Mouse (Mus musculus) adipocyte (in vitro differentiated cells): Measurements from ENCODE around the gene Gm11114.

Experiments
- DNase-seq: peaks from one replicate; pipeline ENCODE4 v3.0.0-alpha.2; 2016; ENCODE audit warnings: low spot score

The Gm11114 gene

DNA sequence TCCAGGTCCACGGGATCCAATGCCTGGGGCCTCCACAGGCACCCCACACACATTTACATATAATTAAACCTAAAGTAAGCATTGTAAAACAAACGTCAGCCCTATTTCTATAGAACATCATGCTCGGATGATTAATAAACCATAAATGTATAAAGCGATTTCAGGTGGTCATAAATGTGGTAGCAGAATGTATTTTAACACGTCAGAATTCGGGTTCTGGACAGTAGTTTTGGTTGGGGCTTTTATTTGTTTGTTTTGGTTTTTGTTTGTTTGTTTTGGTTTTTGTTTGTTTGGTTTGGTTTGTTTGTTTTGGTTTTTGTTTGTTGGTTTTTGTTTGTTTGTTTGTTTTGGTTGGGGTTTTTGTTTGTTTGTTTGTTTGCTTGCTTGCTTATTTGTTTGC is at the start of gene Gm11114:
TSS of gene Gm11114 (plus strand) at position 301 of the 400 bp plus-strand sequence.
- no peak for DNase-seq

DNA sequence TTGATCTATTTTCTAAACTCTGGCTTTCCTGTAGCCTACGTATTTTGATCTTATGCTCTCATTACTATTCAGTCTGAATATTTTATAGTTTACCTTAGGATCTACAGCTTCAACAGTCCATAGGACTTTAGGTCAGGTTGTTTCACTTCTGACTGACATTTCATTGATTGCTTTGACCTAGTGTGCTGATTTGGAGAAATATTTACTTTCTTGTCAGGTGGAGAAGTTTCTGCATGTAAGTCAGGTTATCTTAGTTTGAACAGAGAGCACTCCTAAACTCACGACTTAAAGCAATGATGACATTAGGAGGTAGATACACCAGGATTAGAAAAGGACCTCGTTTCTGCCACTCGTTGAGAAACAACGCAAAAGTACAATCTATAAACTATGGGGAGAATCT is 45.7 kb upstream of the Gm11114 start:
- DNase-seq: no peak

DNA sequence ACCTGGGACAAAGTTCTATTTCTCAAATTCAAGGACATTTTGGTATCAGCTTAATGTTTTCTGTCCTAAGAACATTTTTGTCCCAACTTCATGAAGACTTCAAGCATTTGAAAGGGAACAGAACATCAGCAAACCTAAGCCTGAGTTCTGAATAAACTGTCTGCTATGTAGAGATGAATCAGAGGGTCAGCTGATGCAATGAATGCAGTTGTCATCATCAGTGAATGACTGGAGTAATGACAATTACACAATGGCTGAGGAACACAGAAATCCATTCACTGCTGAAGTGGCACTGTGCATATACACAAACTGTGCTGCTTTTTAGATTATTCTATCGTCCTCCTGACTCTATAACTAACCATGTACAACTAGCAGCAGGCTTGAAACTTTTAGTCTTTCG is 38.5 kb upstream of the Gm11114 start:
- no peak for DNase-seq

DNA sequence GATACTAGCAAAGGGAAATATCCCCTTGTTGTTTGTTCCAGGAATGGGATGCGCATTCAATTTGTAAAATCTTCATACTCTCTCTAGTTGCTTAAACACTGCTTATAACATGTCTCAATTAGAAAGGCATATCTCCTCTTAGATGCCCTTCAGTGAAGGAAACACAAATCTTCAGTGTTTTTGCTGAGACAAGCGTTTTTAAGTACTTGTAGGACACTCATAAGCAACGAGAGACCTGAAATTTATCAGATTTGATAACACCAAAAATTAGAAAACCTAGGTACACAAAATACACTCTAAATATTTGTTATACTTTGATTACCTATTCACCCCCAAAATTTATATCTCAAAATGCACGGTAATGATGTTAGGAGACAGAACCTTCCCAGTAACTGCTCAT is 9.7 kb upstream of the Gm11114 start:
- DNase-seq: no peak

DNA sequence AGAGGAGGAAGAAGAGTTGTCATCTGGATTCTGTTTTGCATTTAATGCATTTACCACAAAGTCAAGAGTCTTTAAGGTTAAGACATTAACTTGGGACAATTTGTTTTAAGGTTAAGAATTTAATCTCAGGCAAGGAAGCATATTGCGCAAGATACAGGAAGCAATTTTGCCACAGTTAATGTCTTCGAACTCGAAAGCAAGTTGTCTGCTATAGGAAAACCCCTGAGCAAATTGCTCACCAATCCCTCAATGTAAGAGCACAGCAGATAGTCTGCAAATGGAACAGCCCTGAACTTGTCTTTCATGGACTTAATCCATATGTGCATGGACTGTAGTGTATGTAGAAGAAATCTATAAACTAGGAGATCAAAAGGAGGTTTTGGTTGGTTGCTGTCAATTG is 9.2 kb upstream of the Gm11114 start:
- no peak for DNase-seq

DNA sequence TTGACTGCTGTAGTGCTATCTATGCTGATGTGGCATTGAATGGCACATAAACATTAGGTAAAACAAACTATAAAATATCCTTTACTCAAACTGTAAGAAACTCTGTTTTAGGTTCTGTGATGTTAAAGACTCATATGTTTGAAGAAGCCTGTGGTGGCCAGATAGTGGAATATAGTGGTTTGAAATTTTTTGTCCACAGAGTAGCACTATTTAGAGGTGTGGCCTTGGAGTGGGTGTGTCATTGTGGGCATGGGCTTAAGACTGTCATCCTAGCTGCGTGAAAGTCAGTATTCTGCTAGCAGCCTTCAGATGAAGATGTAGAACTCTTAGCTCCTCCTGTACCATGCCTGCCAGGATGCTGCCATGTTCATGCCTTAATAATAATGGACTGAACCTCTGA is 3.5 kb downstream of the Gm11114 start:
- no peak for DNase-seq

DNA sequence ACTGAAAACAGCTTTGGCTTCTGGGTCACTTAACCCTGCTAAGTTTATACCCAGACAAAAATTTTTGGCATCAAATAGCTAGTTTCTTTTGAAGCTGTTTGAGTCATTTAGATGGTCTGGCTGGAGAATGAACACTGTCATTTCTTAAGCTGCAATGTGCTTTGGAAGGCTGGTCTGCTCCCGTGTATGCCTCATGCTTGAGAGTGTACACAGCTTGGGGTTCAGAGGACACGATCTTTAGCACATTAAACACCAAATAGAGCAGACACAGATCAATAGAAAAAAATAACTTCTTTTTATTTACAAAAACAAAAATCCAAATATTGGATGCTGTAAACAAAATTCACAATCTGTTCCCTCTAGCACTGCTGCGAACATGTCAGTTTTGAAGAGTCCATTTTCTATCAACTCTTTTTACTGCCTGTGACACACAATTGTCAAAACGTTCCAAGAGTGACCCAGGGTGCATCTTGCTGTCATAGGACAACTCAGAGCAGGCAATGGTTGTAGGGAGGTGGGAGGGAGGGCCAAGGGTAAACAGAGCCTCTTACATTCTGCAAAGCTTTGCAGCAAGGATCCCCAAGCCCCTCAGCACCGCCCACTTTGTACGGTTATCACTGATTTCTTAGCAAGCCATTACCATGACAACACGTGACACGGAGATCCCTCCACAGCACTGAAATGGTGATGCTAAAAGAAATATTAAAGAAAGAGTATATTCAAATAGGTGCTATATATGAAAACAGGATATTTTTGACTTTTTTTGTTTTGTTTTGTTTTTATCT is 7.8 kb downstream of the Gm11114 start:
- no peak for DNase-seq

DNA sequence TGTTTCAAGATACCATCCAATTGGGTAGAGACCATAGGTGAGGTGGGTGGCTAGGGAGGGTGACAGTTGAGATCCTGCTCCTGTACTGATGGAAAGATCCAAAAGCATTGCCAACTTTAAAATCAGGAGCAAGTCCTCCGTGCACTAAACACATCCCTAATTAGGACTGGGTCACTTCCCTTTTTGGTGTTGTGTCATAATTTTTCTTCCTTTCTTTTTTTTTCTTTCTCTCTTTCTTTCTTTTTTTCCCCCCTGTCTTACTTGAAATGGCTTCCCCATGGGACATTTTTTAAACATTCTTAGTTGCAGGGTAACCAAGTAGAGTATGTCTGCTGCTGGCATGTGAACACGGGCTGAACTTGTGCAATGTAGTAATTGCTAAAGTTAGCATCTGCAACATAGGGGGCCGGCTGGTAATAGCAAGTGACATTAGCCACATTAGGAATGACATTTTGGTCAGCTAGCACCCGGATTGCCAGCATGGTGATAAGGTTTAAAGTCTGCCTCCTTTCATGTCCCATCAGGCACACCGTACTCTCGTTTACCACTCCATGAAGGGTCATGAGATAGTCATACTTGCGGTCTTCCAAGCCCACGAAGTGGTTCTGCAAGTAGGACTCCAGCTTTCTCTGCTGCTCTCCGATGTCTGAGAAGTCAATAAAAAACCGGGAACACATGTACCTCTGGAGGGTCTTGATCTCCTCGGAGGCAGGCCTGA is 11.7 kb downstream of the Gm11114 start:
- DNase-seq: no peak

DNA sequence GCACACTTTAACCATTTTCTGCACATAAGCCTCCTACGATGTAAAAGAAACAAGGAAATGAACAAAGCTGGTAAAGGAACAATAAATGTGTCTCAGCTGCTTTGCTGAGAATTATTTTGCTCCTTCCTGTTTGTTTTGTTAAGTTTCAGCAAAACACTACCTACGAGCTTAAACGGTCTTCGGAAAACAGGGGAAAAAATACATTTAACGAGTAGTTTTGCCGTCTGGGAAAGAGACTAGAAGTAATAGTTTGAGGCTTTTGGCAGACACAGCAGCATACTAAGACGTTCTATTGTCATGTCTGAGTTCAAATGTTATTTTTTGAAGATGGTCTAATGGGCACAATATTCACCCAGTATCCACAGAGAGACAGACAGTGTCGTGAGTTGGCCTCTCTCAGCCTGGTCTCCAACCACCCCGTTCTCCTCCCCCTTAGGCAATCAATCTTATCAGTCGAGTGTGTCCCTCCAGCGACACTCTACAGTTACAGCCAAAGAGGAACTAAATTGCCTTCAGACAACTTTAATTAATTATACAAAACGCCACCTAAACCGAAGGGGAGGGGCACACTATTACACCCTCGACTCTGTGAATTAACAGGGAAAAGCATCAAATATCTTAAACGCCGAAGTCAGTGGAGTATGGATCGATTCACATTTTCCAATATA is 12.8 kb downstream of the Gm11114 start:
- DNase-seq: no peak

DNA sequence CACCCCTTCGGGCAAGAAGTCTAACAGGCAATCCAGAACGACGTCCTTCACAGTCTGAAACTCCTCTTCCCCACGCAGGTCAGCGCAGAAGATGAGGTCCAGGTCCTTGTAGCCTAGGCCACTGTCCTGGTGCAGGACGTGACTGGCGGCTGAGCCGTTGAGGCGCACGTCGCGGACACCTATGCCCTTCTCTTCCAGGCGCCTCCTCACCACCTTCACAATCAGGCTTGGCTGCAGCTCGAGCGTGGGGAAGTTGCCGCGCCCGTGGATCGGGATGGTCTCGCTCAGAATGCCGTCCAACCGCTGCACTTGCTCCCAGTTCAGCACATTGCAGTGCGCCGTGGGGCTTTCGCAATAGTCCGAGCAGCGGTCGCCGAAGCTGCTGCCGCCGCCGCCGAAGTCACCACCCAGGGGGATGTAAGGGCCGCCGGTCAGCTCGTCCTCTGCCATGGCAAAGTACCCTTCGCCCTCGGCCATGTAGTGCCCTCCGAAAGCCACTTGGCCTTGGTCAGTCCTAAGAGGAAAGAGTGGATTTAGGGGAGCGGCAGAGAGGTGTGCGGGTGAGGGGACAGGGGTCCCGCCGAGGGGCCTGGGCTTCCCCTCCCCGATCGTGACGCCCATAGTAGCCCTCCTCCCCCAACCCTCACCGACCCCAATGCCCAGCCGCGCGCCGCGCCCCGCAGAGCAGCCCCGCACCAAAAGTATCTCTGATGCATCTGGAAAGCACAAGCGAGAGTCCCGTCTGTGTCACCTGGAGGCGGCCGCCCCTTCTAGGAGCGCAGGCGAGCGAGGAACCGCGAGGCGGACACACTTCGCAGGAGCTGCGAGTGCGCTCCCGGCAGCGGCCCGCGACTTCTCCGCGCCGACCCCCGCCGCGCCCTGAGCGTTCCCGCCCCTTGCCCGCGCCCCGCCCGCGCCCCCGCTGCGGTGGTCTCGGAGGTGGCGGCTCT is 14.0 kb downstream of the Gm11114 start:
- DNase-seq: no peak

DNA sequence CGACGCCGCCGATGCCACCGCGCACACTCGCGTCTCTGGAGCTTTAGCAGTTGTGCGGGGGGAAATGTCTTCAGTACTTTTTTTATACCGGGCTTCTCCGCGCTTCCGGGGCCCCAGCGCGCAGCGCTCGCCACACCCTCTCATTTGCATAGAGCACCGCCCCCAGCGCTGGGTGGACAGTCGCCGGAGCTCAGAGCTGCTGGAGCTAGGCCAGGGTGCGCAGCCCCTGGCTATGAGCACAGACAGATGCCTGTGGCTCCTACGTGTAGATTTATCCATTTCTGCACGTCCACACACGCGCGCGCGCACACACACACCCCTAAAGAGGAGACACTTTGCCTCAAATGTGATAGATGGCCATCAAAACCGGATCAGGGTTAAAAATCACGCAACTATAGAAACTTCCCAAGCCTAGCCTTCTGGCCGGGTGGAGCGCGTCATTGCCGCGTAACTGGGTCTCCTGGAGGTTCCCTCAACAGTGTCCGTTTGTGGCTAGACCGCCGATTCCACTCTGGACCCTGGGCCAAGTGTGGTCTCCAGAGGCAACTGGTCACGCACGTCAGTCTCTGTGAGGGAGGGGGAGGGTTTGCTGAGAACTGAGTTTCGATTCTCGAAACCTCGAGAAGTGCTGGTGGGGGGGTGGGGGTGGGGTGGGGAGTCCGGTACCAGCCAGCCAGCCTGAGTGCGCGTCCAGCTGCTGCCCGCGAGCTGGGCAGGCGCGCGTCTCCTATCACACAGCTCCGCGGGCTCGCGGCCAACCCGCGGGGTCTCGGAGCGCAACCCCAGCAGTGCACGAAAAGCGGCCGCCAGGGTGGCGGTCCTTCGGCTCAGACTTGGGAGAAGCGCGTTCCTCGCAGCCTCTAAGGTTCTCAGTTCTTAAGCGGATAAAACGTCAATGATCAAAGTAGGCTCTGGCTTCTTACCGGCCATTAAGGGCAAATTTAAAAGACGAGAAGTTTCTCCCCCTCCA is 15.0 kb downstream of the Gm11114 start, which contains the start of gene Tent5a:
TSS of gene Tent5a (minus strand) at position 107 of the 970 bp plus-strand sequence.
- peak; percentile 56 for DNase-seq

DNA sequence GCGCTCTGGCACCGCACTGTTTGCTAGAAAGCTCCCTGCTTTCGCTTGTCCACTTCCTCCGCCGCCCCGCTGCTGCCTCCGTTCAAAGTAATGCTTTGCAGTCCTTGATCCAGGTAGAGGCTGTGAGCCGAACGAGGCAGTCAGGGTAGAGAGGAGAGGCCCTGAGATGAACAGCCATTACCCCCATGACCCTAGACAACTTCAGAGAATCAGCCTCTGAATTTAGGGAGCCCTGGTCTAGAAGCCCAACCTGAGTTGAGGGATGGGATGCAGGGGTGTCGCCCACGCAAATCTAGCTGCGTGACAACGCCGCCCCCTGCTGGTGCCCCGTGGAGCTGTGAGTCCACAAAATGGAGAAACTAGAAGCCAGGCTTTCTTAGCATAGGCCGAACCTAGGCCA is 15.7 kb downstream of the Gm11114 start:
- DNase-seq: peak; percentile 79

DNA sequence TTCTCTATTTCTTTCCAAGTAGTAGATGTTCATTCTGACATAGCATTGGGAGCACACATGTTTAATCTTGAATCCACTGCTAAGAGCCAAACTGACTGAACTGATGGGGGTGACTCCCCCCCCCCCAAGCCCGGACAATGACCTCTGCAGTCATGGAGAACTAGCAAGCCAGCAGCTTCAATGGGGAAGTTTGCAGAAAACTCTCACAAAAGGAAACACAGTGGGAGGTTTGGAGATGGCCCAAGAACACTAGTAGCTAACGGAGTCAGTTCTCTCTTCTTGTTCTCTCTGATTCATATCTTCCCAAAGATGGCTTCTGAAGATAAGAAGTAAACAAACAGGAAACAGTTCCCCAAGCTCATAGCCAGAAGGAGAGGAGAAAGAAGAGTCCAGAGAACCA is 18.9 kb downstream of the Gm11114 start:
- DNase-seq: no peak

DNA sequence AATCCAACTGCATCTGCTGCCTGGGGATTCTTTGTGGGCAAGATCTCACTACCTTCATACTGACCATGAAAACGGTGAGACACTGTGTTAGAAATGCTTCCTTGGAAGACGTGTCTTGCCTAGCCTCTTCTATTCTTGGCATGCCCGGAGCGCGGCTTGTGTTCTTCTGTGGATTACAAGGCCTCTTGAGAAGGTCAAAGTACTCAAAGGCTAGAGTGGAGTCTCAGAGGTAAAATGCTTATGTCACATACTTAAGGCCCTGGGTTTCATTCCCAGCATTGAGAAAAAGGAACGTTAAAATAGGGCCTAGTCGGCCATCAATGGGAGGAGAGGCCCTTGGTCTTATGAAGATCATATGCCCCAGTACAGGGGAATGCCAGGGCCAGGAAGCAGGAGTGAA is 23.5 kb downstream of the Gm11114 start:
- DNase-seq: no peak

DNA sequence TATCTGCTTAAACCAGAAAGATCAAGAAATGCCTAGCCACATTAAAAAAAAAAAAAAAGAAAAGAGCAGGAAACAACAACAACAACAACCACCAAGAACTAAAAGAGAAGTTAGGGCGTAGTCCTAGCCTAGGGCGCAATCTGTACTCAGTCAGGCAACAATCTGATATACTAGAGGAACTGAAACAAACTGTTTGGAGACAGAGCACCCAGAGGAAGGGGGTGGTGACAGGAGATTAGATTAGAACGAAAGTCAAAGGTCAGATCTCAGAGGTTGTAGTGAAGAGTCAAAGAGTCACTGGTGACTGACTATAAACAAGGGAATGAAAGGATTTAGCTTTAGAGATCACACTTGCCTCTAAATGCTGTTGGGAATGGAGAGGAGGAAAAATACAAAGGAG is 27.7 kb downstream of the Gm11114 start:
- no peak for DNase-seq

DNA sequence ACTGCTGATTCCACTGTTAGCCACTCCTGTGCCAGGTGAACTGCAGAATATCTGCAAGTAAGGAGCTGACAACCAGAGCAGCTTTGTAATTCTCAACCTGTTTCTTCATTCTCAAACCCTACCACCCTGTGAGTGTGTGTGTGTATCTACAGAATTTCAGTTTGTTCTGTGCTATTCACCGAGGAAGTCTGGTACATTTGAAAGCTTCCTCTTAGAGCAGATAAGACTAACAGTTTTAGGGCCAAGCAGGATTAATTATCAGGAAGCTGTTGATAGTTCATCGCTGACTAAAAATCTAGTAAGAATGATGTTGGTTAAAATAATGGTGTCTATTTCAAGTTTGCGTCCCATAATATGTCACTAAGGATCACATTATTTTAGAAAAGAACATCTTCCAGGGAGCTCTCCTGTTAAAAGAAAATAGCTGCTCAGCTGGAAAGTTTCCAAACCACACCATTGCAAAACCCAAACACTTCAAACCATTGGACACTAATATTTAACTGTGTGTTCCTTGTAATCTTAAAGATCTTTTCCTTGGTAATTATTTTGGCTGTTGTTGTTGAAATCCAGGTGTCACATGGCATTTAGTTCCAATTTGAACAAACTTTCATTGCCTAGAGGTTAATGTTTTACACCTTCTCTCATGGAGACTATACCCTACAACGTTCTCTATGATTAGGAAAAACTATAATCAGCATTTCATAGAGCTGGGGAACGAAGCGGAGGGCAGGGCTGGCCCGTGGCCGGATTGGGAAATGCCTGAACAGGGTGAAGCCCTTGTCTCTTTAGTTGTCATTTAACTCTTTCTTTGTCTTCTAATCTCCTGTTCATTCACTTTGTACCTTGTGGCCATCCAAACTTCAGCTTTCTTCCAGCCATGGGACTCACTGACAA is 30.6 kb downstream of the Gm11114 start:
- peak; percentile 42 for DNase-seq

DNA sequence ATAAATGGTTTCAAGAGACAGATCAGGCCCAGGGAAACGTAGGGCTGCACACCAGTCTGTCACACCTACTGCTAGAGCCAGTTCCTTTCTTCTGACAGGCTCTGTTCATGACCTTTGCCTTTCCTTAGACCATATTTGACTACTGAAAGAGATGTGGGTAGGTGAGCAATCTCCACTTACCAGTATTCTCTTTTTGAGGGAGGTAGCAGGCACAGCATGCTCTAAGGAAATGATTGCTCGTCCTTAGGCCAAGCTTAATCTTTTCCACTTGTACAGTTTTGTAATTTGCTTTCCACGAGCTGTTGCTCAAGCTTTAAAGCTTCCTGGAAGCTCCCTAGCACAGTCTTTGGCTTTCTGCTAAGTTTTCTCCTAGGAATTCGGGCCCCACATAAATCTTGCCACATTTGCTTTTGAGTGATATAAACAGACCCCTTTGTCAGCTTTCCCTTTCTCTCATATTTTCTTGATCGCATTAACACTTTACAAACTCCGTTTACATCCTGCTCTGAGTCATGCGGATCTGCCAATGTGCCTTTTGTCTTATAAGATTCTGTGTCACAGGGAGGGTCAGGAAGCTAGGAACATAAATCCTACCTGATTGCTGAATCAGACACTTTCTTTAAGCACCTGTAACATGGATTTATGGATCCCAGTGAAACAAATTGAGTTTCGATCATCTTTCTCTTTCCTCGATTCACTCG is 35.4 kb downstream of the Gm11114 start:
- peak; percentile 62 for DNase-seq

DNA sequence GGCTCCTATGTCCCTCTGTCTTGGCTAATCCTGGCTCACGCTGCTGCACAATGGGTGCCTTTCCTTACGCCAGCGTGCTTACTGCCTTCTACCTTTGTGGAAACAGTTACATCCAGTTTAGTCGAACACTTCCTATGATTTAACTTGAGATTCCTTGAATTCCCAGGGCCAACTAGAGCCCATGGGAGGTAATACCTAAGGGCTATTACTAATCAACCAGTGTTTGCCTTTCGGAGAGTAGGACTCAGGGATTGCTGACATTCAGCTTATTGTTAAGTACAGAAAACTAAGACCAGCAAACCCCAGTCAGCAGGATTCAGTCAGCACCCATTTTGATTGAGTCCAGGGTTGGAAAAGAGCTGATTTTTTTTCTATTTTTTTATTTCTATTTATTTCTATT is 43.0 kb downstream of the Gm11114 start:
- no peak for DNase-seq
